Mouse (Mus musculus) spleen, adult 2 months (tissue): ENCODE measurements around the gene Parp14. TPM values are rescaled to one million over a fixed set of nuclear protein-coding genes. Genes with fewer than 3 reads are reported as not detected.
"Not testable (repeated sequence)": the region's sequence is repeated elsewhere in the genome, so short reads cannot be mapped to it uniquely, and the experiment has no call there.

Experiments
- DNase-seq, 2 experiments: peaks; one replicate each; pipeline versions ENCODE4 v3.0.0 to v3.0.0-alpha.2; 2012 to 2021; ENCODE audit warnings: low spot score in 2 of 2, low read depth in 1 of 2
- H3K27ac ChIP-seq: fragments of 200-500 bp; 2 replicates; pipeline ENCODE4 v1.5.1; 2012; ENCODE audit warnings: low read length, inconsistent platforms; ENCODE audit not compliant: insufficient read depth
- H3K27me3 ChIP-seq: fragments of 200-500 bp; 2 replicates; pipeline ENCODE4 v1.6.1; 2012; ENCODE audit warnings: mild to moderate bottlenecking, moderate library complexity, low read length, inconsistent platforms; ENCODE audit not compliant: control insufficient read depth, insufficient read depth
- H3K36me3 ChIP-seq: fragments of 200-500 bp; 2 replicates; pipeline ENCODE4 v1.6.1; 2012; ENCODE audit warnings: mild to moderate bottlenecking, low read length, inconsistent platforms; ENCODE audit not compliant: control insufficient read depth, insufficient read depth
- H3K4me1 ChIP-seq: fragments of 200-500 bp; 2 replicates; pipeline ENCODE4 v1.6.1; 2011; ENCODE audit warnings: inconsistent platforms; ENCODE audit not compliant: control insufficient read depth, insufficient read depth, insufficient read length
- H3K4me3 ChIP-seq: fragments of 200-500 bp; 2 replicates; pipeline ENCODE4 v1.5.1; 2011; ENCODE audit warnings: mild to moderate bottlenecking, inconsistent platforms; ENCODE audit not compliant: insufficient read depth, insufficient read length; ENCODE audit errors: extremely low read depth
- CTCF ChIP-seq: fragments of 200-500 bp; IDR thresholded peaks from 2 replicates; pipeline ENCODE4 v1.5.1; 2011; ENCODE audit warnings: mild to moderate bottlenecking, inconsistent platforms; ENCODE audit not compliant: insufficient read depth, insufficient read length, insufficient replicate concordance; ENCODE audit errors: extremely low read depth
- POLR2A ChIP-seq: fragments of 200-500 bp; IDR thresholded peaks from 2 replicates; pipeline ENCODE4 v1.6.1; 2011; ENCODE audit warnings: low read depth, low read length, inconsistent platforms
- WGBS: fragments of 180-500 bp; shearing (Covaris S2); methylation state at CpG from one replicate; pipeline ENCODE4 v1.1.7; 2018; 5-methylcytosine and 5-hydroxymethylcytosine counted together
- polyA plus RNA-seq: library from polyadenylated mRNA; depleted of rRNA; stranded (reverse); fragments of >200 nt; gene quantifications from 2 replicates; pipeline ENCODE4 v1.2.3, GENCODE M21; 2012

Parp14 gene
- polyA plus RNA-seq, 1 experiment: 8.0 TPM

DNA sequence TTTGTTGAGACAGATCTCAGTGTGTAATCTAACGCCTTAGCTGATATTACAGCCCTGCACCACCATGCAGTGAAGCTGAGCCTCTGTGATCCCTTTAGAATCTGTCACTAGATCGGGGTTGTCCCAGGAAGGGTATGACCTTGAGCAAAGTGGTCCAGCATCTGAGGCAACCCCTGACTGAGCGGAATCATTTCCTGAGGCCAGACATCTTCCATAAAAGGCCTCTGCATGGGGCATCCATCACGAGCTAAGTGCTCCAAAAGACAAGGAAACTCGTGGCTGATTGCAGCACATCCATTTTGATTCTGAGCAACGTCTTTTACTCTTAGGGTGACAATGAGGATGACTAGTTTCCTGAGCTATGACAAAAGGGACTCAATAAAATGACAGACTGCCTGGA is 23.7 kb upstream of the Parp14 start:
- 83% methylated on average over 6 of the region's 6 CpGs for WGBS
- Histone ChIP-seq H3K36me3 (no peaks in the 10 kb centered on the region), H3K4me1 (no peaks in the 10 kb centered on the region), H3K27me3 (no peaks in the 10 kb centered on the region), H3K27ac (no peak overlapping the region), H3K4me3 (no peak overlapping the region)
- DNase-seq: no peak
- no peak for TF ChIP-seq POLR2A

DNA sequence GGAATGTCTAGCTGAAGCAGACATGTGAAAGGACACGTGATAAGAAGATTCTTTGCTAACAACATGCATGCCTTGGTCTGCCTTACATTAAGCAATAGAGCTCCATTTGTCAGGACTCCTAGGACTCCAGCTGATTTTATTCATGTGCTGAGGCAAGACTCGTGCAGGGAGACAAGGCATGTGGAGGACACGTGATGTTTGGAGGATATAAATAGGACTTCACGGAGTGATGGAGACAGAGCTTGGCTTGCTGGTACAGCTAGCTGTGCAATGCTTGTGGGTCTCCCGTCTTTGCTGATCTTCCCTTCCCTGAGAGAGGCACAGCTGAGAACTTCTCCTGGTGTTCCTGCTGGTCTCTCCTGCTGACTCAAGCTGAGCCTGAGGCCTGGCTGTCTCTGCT is 20.3 kb upstream of the Parp14 start:
- WGBS: 96% methylated on average over 5 of the region's 5 CpGs
- H3K36me3 ChIP-seq, H3K27ac ChIP-seq, H3K27me3 ChIP-seq, H3K4me1 ChIP-seq, DNase-seq, H3K4me3 ChIP-seq: not testable (repeated sequence)

DNA sequence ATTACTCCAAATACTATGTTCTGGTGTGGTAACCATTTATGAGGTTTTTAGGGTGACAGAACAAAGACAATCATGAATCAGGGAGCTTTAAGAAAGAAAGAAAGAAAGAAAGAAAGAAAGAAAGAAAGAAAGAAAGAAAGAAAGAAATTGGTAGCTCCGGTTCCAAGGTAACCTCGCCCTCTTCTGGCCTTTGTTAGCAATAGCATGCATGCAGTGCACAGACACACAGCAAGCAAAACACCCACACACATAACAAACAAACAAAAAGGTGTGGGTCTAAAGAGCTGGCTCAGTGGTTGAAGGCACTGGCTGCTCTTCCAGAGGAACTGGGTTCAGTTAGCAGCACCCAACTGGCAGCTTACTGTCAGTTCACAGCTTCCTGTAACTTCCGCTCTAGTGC is 19.3 kb upstream of the Parp14 start:
- no peaks in the 10 kb centered on the region for H3K4me1 ChIP-seq
- WGBS: 78% methylated on average over 3 of the region's 3 CpGs
- H3K36me3 ChIP-seq: no peaks in the 10 kb centered on the region
- no peak overlapping the region for H3K27ac ChIP-seq
- TF ChIP-seq CTCF (no peak), POLR2A (no peak)
- H3K4me3 ChIP-seq: no peak overlapping the region
- no peaks in the 10 kb centered on the region for H3K27me3 ChIP-seq
- no peak for DNase-seq

DNA sequence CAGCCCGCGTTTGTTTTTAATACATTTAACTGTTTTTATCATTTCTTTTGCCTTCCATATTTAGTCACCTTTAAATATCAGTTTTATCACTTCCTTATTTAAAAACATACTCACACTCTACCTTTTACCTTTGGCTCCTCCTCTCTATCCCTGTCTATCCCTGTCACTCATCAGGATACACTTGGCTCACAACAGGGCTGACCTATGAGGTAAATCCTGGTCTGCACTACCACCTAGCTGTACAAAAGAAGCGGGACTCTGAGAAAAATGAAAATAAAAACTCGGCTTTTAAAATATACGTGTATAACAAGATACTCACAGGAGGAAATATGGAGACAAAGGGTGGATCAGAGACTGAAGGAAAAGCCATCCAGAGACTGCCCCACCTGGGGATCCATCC is 17.6 kb upstream of the Parp14 start:
- 92% methylated on average over 5 of the region's 5 CpGs for WGBS
- Histone ChIP-seq H3K4me1 (no peaks in the 10 kb centered on the region), H3K27ac (no peak overlapping the region), H3K27me3 (no peaks in the 10 kb centered on the region), H3K36me3 (no peaks in the 10 kb centered on the region), H3K4me3 (no peak overlapping the region)
- no peak for TF ChIP-seq POLR2A
- no peak for TF ChIP-seq CTCF
- DNase-seq: no peak

DNA sequence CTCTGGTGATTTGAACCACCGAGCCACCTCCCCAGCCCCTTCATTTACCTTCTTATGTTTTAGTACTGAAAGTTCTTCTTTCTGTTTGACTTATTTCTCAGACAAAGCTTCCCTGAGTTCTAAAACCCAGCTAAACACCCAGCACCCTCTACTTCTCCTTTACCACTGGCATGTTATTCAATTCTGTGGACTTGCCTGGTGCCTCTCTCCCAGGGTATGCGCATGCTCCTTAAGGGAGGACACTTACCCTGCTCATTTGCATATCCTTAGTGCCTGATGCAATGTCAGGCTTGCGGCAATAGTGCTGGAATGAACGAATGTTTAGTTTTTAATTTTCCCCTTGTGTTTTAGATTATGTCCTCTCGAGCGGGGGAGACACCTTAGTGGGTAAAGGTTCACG is 16.8 kb upstream of the Parp14 start:
- DNase-seq: no peak
- Histone ChIP-seq H3K27me3 (no peaks in the 10 kb centered on the region), H3K36me3 (no peaks in the 10 kb centered on the region), H3K4me3 (no peak overlapping the region), H3K4me1 (no peaks in the 10 kb centered on the region), H3K27ac (no peak overlapping the region)
- TF ChIP-seq POLR2A (no peak), CTCF (no peak)
- 85% methylated on average over 7 of the region's 7 CpGs for WGBS

DNA sequence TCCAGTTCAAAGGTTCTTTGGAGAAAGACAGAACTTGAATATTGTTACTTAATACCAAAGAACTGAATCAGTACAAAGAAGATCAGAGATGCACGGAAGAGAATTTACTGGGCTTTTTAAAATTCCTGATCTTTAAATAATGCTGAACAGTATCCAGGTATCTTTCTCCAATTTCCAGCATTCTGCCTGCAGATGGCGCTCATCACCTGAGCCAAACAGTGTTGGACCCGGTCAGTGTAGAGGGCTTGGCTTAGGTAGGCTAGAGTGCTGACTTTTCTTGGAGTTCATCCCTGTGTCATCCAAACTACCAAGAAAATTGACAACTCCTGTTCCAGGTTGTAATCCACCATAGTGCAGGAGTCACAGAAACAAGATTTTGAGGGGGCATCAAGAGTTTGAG is 3.1 kb upstream of the Parp14 start:
- peak; percentile 74; the same call in 1 of the 2 replicates for TF ChIP-seq CTCF
- no peak for TF ChIP-seq POLR2A
- WGBS: 17% methylated on average over 3 of the region's 3 CpGs
- Histone ChIP-seq H3K27ac (no peak overlapping the region), H3K36me3 (no peaks in the 10 kb centered on the region), H3K4me1 (peaks cover 7% of the 10 kb centered on the region; the same call in 1 of the 2 replicates), H3K4me3 (no peak overlapping the region), H3K27me3 (no peaks in the 10 kb centered on the region)
- peak; percentile 34 to 70 for DNase-seq

DNA sequence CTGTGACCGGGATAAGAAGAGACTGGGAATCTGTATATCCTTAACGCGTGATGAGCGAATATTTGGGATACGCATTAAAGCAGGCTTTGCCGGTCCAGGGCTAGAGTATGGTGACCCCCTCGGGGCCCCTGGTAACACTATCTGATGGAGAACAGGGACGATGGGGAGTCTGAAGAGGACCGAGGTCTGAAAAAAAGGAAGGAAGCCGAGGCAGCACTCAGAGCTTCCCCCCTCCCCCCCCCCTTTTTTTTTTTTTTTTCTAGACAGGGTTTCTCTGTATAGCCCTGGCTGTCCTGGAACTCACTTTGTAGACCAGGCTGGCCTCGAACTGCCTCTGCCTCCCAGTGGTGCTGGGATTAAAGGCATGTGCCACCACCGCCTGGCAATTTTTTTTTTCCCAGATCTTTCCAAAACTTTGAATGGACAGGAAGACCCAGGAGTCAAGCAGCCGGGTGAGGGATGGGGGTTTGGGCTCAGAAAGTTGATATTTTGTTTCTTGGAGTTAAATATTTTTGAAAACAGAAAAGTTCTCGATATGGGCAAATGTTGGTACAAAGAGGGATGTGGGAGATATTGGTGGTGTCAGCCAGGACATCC is 1.2 kb upstream of the Parp14 start:
- DNase-seq: no peak
- Histone ChIP-seq H3K27ac (peak overlapping the region; percentile 82), H3K27me3 (no peaks in the 10 kb centered on the region), H3K4me3 (peak overlapping the region; percentile 79), H3K4me1 (peaks cover 7% of the 10 kb centered on the region; the same call in 1 of the 2 replicates), H3K36me3 (0 out of 2 replicates have a peak, but pooled peaks cover 1% of the 10 kb centered on the region)
- 25% methylated on average over 14 of the region's 14 CpGs for WGBS
- no peak for TF ChIP-seq CTCF
- no peak for TF ChIP-seq POLR2A
